Mouse (Mus musculus) megakaryocyte progenitor cell, adult 5-6 weeks (primary cell): ENCODE results near the gene Hsd17b7. TPM values are rescaled to one million over a fixed set of nuclear protein-coding genes. Genes with fewer than 3 reads are reported as not detected.

Experiments
- total RNA-seq, 2 experiments: library from RNA; stranded (forward) in 1 of 2; stranded (reverse) in 1 of 2; fragments of 157-497, 149-512 nt in 1 of 2; fragments of 200-1000 nt in 1 of 2; gene quantifications; 2 replicates each; pipeline versions ENCODE4 v1.2.3 to v1.2.4; 2015 to 2017

Gene Hsd17b7
- total RNA-seq, 2 experiments from 2014 or later, result 3.1 to 4.7 TPM

Other genes with a start within 250 kb of the Hsd17b7 start
- gene Rgs4, start 221.6 kb downstream of the Hsd17b7 start, total RNA-seq (2015), result not detected in 2 replicates
- not detected in 2 replicates for gene Rgs4, start 221.6 kb downstream of the Hsd17b7 start, total RNA-seq (2017)
- gene Ccdc190, start 40.6 kb downstream of the Hsd17b7 start, total RNA-seq (2015), result not detected in 2 replicates
- not detected in 2 replicates for gene Ccdc190, start 40.6 kb downstream of the Hsd17b7 start, total RNA-seq (2017)
- gene Ddr2, start 141.5 kb upstream of the Hsd17b7 start, total RNA-seq (2015), result not detected in 2 replicates
- gene Ddr2, start 141.5 kb upstream of the Hsd17b7 start, total RNA-seq (2017), result not detected in 2 replicates
- gene Uap1, start 205.7 kb upstream of the Hsd17b7 start, total RNA-seq (2015), result 89.7 and 105 TPM in 2 replicates
- gene Uap1, start 205.7 kb upstream of the Hsd17b7 start, total RNA-seq (2017), result 62.0 and 74.7 TPM in 2 replicates
- 41.6 and 45.7 TPM in 2 replicates for gene Uhmk1, start 246.2 kb upstream of the Hsd17b7 start, total RNA-seq (2015)
- 40.8 and 50.4 TPM in 2 replicates for gene Uhmk1, start 246.2 kb upstream of the Hsd17b7 start, total RNA-seq (2017)